Mouse (Mus musculus) megakaryocyte, embryonic 14.5 days (primary cell): Measurements from ENCODE around the gene Gcm1.

Source experiments
- FLI1 ChIP-seq: IDR thresholded peaks from 2 replicates; pipeline ENCODE4 v1.6.1; 2012; ENCODE audit warnings: low read length, inconsistent platforms, mixed read lengths
- GATA1 ChIP-seq: IDR thresholded peaks from 3 replicates; pipeline ENCODE4 v1.6.1; 2012; ENCODE audit warnings: mixed read lengths, low read length, inconsistent platforms, borderline replicate concordance

- TF ChIP-seq GATA1 = no peak
- TF ChIP-seq FLI1 = no peak
Measured at GRCm38 (mm10) chr9:78084341-78084740, 32.6 kb downstream of the Gcm1 start.
